Mouse (Mus musculus) lung, postnatal 4 days (tissue): ENCODE results near the gene Washc1.
"Not testable (repeated sequence)": the region's sequence is repeated elsewhere in the genome, so short reads cannot be mapped to it uniquely, and the experiment has no call there.

Experiments
- DNase-seq, 2 experiments: peaks; one replicate each; pipeline ENCODE4 v3.0.0; 2021

Gene Washc1

DNA sequence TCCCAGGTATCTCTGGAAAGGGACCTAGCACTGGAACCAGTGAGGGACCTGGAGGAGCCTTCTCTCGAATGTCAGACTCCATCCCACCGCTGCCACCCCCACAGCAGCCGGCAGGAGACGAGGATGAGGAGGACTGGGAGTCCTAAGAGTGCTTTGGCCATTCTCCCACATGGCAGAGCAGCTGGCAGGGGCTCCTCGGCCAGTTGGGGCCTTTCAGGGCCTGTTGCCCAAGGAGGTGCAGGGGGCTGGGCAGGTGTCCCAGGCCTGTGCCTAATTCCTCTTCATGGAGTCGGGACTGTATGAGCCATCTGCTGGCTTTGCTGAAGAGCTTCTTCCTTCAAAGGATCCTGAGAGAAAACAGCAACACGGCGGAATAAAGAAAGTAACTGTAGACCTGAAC is 7.6 kb downstream of the Washc1 start:
- no peak for DNase-seq

DNA sequence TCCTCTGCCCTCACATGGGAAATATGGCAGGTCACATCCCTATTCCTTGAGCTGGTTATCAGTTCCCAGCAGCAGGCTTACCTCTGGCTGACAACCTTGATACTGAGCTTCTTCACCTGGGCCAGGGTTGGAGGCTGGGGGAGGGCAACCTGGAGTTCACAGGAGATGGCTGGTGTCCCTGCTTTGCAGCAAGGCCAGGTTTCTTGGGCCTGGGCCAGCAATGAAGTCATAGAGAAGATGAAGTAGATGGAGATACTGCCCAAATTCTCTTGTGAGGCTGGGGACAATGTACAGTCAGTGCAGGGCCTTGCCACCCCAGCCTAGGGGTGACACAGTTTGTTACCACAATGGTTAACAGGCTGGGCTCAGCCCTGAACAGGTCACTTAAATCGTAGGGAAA is 9.4 kb downstream of the Washc1 start:
- no peak for DNase-seq

DNA sequence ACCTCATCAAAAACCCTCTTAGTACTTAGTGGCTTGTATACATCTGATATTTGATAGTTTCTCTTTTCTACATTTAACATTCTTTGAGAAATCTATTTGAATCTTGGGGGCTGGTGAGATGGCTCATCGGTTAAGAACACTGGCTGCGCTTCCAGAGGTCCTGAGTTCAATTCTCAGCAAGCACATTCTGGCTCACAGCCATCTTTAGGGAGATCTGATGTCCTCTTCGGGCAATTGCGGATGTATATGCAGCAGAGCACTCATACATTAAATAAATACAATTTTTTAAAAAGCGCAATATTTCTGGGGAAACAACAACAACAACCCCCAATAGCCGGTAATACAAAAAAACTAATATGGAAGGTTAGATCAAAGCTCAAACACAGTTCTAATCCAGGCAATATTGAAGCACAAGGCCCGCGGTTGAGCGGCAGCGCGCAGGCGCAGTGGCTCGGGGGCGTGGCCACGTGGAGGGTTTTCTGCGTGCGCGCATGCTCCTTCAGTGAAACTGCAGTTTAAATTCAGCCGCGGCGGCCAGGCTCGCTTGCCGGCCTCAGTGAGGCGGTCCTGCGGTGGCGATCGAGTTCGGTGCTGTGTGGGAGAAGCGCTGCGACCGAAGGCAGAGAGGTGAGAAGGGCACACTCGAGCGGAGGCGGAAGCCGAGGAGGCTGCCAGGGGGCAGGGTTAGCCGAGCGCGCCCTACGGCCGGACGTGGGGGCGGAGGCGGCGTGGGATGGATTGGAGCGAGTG is 11.9 kb downstream of the Washc1 start, which contains the start of gene Ddx11:
Gene Ddx11, plus strand, starts transcription at position 455 of the 750 bp plus-strand sequence.
- DNase-seq, result peak; percentile 94 to 95

DNA sequence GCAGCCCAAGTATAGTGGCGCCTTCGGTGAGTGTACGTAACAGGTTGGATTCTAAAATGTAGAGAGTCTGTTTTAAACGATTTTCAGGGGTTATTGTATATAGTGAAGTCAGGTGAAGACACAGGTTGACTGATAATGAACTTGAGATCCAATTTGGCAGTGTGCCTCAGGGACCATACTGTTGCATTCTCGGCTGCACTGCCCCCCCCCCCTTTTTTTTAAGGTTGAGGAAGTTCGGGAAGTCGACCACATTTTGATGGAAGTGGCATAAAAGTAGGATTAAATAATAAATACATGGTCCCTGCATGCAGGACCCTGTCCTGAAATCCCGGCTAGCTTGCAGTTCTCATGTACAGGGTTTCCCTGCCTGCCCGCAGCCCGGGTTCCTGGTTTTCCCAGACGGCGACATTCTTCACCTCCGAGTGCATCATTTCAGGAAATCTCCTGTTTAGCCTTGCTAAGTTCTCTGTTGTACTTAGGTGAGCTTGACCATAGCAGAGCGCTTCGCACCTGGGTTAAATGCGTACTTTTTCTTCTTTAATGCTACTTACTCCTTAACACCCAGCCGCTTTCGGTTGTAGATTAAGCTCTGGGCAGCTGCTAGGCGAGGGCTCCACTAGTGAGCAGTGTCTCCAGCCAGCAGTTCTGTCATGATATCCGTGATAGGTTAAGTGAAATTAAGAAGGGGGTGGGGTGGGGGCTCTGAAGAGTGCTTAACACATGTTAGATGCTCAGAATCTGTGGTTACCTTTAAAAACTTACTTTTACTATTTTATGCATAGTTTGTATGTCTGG is 12.7 kb downstream of the Washc1 start:
- DNase-seq, result peak in 1 of 2 experiments; percentile 8

DNA sequence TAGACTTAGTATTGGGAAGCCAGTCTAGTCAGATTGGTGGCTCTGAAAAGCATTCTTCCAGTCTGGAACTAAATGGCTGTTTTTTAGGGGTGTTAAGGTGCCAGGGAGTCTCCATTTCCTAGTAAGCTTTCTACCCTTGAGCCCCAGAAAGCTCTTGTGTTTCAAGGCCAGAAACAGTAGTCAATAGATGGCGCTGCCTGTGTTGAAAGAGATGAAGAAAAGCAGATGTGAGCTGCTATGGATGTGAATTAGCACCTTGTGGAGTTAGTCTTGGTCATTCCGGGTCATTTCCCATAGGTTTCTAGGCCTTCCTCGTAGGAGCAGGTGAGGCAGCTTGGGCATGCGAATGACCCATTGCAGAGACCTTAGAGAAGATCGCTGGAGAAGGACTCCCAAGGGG is 13.9 kb downstream of the Washc1 start:
- DNase-seq, result no peak

DNA sequence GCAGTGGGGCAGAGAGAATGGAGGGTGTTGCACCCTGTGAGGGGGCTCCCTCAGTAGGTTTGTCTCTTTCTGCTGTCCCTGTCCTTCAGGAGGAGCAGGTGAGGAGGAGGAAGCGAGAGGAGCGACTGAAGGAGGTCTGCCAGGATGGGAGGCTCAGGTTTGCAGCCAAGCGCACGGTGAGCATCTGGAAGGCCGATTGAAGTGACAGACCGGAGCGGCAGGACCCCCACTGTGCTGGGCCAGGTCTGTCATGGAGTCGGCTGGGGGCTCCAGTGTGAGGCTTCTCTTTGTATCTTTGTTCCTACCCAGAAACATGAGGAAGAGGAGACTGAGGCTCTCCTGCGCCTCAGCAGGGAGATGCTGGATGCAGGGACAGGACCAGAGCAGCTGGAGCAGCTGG is 19.0 kb downstream of the Washc1 start:
- no peak for DNase-seq

DNA sequence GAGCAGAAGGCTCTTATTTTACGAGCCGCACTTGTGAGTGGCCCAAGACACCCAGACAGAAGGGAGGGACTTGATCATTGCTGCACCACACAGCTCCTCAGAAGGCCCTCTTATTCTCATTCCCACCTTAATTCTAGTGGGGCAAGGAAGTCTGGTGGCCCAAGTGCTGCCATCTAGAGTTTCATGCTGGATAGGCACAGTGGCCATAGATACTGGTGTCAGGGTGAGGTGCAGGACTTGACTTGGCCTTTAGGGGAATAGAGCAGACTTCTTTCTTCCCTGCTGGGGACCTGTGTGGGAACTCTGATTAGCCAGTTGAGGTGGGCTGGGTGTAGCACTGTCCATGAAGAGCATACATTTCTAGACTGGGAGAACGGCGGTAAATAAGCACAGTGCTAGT is 19.9 kb downstream of the Washc1 start:
- peak in 1 of 2 experiments; percentile 19 for DNase-seq

DNA sequence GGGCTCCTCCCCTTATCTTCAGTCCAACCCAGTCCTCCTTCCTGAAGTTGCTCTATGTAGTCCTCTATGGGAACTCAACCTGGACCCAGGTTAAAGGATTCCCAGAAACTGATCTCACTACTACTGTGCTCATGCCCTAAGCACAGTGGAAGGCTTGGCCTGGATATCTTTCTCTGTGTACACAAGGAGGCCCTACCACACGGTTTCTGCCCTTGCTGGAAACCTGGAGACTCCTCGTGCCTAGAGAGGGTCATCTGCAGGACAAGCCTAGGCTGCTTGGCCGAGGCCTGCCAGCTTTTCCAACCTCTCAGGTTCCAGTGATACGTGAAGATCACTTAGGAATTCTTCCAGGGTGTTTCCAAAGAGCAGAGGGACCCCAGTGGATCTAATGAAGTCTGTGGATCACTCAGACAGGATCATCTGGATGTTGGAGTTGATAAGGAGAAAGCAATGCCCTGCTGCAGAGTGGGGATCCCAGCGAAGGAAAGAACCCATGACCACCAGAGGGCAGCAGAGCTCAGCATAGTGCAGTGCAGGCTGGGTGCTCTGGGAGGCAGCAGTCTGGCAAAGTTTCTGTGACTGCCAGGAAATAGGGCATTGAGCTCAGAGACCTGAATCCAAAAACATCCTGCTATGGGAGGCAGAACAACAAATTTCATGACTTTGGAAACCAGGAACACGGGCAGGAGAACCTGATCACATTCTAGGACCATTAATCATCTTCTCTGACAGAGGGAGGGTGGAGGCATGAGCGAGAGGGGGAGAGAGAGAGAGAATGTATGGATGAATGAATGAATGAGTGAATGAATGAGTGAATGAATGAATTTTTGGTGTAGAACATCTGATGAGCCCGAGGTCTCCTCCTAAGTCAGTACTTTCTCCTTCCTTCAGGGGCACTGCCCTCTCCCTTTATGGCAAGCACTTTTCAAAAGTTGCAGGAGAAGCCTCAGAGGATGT is 41.6 kb downstream of the Washc1 start:
- not testable (repeated sequence) for DNase-seq

DNA sequence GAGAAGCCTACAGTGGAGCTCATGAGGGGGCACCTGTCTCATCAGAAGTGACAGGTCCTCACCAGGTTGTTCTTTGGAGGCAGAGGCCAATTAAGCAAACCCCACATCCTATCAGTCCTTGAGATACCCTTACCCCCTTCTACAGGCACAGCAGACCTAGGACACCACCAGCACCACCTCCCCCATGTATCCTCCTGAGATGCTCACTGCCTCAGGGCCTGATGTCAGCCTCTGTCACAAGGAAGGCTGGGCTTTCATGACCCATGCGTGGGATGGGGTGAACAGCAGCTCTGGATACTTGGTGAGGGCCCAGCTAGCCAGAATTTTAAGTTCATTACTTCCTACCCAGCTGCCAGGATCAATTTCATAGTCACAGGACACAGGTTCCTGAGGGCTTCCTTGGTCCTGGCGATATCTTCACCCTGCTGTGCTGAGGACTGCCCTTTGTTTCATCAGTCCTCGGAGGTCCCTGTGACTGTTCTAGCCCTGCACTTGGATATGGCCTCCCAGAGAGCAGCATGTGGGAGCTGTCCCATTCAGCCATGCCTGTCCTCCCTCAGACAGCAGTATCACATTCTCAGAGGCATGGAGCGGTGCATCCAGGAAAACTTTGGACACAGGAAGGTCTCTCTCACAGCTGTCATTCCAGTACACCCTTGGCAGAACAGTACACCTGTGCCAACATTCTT is 42.5 kb downstream of the Washc1 start:
- not testable (repeated sequence) for DNase-seq

DNA sequence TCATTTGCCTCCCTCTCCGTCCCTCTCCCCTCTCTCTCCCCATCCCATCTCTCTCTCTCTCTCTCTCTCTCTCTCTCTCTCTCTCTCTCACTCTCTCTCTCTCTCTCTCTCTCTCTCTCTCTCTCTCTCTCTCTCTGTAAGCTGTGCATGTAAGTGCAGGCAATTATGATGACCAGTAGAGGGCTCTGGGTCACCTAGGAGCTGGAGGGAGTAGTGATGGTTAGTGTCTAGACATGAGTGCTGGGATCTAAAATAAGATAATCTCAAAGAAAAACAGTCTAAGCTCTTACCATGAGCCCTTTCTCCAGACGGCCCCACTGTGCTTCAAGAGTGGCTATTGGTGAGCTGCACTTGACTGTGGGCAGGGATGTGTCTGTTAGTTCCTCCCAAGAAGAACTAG is 43.5 kb downstream of the Washc1 start:
- no peak for DNase-seq

DNA sequence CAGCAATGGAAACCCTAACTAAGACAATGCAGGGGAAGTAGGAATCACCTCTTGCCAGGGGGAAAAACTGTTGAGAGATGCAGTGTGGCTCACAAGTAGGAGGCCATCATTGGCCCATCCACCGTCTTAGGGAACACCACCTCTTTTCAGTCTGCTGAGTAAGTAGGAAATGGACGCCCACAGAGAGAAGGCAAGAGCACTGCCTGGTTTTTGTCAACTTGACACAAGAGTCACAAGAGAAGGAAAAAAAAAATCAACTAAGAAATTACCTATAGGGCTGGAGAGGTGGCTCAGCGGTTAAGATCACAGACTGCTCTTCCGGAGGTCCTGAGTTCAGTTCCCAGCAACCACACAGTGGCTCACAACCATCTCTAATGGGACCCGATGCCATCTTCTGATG is 46.9 kb downstream of the Washc1 start:
- DNase-seq, result no peak

DNA sequence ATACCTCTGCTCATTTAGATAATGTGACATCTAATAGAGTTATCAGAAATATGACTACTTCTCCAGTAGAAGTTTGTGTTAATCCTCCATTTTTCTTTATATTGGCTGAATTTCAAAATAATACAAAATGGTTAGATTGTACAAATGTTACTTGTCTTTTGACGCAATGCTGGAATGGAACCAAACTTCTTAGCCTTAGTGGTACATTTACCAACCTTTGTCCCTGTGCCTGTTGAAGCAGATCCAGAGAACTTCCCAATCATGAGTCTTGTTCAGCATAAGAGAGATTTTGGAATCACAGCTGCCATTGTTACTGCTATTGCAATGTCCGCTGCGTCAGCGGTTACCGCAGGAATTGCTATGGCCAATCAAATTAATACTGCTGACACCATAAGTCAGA is 55.8 kb downstream of the Washc1 start:
- not testable (repeated sequence) for DNase-seq
